Mouse (Mus musculus) right cerebral cortex, postnatal 25 days (tissue): ENCODE measurements around the gene Ddx46.
"Not testable (repeated sequence)": the region's sequence is repeated elsewhere in the genome, so short reads cannot be mapped to it uniquely, and the experiment has no call there.

Source experiments
- DNase-seq: peaks from one replicate; pipeline ENCODE4 v3.0.0; 2022

The Ddx46 gene

DNA sequence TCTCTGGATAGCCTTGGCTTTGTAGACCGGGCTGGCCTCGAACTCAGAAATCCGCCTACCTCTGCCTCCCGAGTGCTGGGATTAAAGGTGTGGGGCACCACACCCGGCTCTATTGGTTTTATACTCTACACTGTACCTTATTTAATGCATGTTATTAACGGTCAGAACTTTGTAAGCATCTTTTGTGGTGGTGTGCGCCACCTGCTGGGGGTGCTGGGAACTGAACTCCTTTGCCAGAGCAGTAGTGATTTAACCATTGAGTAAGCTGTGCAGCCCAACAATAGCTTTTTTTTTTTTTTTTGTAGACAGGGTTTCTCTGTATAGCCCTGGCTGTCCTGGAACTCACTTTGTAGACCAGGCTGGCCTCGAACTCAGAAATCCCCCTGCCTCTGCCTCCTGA is 5.7 kb downstream of the Ddx46 start:
- peak; percentile 62 for DNase-seq

DNA sequence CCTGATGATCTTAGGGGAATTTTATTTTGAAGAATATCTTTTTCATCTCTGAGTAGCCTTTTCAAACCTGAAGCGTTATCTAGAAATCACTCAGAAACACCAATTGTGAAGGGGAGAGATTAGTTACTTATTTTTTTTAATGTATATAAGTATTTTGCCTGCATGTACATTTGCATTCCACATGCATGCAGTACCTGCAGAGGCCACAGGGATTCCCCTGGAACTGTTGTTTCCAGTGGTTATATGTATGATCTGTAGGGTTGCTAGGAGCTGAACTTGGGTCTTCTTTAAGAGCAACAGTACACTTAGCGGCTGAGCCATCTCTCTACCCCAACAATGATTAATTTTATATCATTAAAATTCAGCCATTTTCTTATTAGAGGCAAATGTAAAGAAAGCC is 9.7 kb downstream of the Ddx46 start:
- DNase-seq, result no peak

DNA sequence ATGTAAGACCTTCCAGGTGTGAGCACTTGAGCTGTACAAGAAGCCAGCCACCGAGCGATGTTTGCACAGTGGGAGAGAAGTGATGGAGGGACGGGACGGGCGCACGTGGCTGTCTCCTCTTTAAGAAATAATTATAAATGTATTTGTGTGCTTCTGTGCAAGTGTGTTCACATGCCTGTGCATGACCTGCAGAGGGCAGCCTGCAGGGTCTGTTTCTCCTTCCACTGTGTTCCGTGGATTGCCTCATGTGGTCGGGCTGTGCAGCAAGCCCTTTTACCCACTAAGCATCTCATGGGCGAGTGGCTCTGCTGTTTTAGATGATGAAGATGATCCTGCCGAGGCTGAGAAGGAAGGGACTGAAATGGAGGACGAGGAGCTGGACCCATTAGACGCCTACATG is 15.3 kb downstream of the Ddx46 start:
- DNase-seq, result no peak

DNA sequence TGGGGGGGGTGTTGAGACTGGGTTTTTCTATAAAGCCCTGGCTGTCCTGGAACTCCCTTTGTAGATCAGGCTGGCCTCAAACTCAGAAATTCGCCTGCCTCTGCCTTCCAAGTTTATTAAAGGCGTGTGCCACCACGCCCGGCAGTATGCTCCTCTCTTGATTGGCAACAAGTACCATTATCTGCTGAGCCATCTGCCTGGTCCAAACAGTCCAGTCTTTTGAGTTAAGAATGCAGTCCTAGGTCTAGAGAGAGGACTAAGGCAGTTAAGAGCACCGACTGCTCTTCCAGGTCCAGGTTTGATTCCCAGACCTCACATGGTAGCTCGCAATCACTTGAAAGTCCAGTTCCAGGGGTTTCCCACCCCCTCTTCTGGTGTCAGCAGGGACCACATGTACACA is 16.2 kb downstream of the Ddx46 start:
- no peak for DNase-seq

DNA sequence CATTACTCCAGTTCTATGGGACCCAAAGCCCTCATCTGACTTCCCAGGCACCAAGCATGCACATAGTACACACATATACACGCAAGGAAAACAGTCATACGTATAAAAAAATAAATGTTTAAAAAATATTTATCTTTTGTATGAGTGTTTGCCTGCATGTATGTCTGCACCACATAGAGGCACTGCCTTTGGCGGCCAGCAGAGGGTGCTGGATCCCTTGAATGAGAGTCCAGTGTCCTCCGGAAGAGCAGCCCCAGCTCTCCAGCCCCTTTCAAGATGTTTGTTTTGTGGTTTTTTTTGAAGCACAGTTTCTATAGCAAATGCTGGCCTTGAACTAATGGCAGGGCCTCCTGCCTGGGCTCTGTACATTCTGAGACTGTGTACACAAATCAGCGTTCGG is 33.7 kb downstream of the Ddx46 start:
- no peak for DNase-seq

DNA sequence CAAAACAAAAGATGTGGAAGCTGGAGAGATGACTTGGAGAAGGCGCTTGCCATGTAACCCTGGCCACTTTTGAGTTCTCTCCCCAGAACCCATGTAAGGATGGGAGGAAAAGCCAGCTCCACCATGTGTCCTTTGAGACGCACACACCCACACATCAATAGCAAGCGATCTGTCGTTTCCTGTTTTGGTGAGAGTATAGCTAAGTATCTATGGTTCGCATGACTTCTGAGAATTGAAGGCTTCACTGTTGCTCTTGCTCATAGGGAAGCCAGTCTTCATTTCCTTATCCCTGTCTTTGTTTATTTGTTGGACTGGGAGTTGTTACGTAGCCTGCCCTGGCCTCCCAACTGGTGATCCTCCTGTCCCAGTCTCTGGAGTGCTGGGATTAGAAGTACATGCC is 37.9 kb downstream of the Ddx46 start:
- DNase-seq, result no peak

DNA sequence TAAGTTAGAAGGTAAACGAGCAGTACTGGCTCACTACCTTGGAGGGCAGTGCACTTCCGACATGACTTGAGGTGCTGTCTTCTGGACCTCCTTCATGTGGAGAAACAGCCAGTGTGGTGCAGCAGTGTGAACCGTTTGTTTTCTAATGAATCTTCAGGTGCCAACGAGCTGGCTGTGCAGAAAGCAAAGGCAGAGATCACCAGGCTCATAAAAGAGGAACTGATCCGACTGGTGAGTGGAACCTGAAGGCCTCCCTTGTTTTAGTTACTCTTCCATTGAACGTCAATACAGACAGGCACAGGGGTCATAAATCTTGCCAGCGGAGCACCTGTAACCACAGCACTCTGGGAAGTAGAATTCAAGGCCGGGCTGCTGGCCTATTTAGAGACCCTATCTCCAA is 42.5 kb downstream of the Ddx46 start:
- no peak for DNase-seq

DNA sequence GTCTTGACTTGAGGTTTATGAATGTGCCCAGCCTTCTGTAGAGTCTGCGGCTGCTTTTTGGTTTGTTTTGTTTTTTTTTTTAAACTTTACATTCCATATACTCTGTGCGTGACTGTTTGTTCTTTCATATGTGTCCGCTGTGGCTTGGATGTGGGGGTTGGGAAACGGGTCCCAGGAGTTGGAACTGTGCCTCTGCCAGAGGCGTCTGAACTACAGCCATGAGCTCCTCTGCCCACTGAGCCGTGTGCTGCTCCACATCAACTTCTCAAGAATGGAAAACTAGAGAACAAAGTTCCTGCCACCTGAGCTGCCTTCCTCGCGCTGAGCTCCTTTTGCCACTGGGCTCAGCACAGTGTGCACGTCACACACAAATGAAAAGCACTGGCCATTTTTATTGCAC is 47.4 kb downstream of the Ddx46 start:
- DNase-seq, result no peak

DNA sequence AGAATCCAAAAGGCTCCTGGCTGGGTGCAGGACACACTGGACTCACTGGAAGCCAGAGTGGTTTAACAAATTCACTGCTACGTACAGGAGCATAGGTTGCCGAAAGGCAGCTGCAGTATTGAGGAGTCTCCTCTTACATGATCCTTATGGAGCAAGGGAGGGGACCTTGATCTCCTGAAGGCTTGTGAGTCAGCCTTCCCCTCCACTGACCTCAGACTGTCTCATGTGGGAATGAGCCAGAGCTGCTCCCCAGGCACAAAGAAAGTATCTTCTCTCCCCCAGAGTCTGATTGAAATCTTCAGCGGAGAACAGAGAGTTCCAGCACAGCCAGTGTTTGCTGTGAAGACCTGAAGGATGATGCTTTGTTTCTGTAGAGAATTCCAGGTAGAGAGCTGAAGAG is 48.8 kb downstream of the Ddx46 start:
- DNase-seq, result no peak

DNA sequence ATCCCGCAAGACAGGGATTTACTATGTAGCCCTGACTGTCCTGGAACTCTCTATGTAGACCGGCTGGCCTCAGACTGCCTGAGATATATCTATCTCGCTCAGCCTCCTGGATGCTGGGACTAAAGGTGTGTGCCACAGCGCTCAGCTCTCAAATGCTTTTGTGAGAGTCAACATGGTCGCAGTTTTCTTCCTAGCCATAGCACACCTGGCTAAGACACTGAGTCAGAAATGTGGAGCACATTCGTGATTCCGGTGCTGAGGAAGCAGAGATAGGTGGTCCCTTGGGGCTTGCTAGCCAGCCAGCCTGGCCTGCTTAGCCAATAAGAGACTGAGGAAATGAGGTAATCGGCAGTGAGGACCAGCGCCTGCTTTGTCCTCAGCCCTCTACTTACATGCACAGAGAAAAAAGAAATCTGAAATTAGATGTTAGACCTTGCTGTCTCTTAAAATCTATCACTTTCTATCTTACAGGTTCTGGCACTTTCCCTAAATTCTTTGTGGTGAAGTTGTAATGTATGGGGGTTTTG is 51.3 kb downstream of the Ddx46 start:
- DNase-seq, result no peak

DNA sequence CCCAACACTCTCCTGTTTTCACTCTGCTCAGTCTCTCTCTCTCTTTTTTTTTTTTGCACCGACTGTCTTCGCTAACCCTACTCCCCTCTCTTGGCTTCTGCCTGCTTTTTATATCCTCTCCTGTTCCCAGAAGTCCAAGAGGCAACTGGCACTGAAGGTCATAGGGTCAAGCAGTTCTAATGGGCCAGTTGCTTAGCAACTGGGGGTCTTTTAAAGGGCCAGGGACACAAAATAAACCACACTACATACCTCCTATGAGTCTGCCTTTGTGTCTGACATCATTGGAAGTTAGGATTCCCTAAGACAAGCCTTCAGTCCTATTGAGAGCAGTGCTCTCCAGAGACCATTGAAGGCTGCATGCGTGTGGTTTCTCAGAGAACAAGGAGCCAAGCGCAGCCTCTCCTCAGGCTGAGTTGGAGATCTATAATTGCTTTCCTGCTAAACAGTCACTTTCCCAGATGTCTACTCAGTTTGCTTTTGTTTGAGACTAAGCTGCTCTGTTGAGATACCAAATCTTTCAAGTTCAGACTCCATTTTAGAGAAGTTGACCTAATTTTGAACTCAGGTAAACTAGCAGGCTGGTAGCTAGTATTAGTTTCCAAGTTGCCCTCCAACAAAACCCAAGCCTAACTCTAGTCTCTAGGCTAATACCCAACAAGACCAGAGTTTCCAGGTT is 53.2 kb downstream of the Ddx46 start:
- no peak for DNase-seq

DNA sequence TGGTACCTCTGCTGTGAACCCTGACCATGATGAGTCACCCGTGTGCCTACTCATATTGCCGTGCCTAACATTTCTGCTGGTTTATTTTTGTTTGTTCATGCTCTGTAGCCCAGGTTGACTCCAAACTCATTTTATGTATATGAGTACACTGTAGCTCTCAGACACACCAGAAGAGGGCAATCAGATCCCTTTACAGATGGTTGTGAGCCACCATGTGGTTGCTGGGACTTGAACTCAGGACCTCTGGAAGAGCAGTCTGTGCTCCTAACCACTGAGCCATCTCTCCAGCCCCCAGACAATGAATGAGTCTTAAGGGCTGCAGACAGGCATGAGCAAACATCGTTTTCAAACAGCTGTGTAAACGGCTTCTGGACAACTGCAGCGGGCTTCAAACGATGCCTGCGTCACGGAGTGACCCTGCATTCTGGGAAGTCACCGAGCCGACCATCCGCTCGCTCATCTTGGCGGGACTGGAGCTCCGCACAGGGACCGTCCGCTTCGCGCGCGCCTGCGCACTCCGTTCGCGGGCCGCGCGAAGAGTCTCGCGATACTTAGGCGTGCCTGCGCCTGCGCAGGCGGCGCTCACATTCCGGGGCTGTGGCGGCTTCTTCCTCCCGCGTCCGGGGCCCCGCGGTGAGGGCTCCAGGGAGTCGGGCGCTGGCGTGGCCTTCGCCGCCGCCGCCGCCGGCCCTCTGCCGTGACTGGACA is 57.9 kb downstream of the Ddx46 start, which contains the start of gene B230219D22Rik:
B230219D22Rik (plus strand) TSS at position 590 of the 708 bp plus-strand sequence.
- DNase-seq, result peak; percentile 91

DNA sequence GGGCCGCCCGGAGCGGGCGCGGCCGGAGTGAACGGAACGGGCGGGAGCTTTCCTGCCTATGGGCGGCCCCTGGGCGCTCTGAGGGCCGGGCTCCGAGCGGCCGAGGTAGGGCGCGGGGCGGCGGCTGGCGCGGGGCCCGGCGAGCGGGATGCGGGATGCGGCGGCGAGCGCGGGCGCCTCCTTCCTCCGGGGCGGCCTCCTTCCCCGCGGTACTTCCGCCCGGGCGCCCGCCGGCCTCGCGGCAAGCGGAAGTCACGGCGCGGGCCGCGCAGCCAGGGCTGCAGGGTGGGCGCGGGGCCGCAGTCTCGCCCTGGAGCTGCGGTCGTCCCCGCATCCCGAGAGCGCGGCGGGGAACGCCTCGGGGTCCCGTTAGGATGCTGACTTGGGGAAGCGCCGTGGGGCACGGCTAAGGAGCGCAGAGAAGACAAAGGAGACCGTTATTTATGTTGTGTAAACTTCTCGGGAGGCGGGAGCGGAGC is 58.5 kb downstream of the Ddx46 start:
- no peak for DNase-seq

DNA sequence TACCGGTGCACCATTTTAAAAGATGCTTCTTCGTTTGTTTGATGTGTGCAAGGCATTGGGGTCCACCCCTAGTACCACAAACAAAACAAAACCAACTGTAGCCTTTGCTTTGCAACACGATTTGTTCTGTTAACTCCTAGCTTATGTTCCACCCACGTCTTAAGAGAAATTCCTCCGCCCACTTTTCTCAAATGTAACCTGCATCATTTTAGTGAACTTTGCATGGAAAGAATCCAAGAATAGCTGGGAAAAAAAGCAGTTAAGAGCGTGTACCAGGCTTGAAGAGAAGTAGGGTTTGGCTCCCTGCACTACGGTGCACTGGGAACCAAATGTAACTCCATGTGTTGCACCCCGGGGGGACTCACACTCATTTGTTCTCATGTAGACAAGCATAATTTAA is 59.3 kb downstream of the Ddx46 start:
- no peak for DNase-seq

DNA sequence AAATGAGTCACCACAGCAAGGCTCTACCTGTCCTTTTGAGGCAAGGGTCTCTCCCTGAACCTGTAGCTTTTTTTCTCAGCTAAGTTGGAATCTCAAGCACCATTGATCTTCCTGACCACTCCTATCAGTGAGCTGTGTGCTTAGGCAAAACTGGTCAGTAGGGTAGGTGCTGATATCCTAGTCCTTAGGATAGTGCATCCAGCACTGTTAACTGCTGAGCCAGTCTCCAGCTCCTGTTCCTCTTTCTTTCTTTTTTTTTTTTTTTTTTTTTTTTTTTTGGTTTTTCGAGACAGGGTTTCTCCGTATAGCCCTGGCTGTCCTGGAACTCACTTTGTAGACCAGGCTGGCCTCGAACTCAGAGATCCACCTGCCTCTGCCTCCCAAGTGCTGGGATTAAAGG is 61.2 kb downstream of the Ddx46 start:
- not testable (repeated sequence) for DNase-seq

DNA sequence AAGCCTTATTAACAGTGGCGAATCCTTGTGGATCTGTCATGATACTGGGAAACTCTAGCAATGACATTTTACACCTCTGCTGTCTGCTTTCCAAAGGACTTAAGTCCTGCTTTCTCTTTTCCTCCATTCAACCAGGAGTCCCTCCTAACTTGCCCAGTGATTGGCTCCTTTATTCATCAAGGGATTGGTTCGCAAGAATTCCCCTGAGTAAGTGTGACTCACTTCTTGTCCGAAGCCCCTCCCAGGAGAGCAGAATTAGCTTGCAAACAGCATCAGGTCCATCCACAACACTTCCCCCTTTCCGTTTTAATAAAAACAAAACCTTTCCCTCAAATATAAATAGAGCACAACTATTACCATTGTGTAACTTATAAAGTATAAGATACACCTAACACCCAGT is 69.5 kb downstream of the Ddx46 start:
- no peak for DNase-seq

DNA sequence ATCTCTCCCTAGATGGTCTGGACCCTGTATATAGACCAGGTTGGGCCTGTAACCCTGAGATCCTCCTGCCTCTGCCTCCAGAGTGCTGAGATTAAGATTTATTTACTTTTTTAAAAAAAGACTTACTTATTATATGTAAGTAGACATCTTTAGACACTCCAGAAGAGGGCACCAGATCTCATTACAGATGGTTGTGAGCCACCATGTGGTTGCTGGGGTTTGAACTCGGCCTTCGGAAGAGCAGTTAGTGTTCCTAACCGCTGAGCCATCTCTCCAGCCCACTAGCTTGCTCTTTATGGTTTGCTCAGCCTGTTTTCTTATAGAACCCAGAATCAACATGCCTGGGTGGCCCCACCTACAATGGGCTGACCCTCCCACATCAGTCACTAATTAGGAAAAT is 78.0 kb downstream of the Ddx46 start:
- no peak for DNase-seq

DNA sequence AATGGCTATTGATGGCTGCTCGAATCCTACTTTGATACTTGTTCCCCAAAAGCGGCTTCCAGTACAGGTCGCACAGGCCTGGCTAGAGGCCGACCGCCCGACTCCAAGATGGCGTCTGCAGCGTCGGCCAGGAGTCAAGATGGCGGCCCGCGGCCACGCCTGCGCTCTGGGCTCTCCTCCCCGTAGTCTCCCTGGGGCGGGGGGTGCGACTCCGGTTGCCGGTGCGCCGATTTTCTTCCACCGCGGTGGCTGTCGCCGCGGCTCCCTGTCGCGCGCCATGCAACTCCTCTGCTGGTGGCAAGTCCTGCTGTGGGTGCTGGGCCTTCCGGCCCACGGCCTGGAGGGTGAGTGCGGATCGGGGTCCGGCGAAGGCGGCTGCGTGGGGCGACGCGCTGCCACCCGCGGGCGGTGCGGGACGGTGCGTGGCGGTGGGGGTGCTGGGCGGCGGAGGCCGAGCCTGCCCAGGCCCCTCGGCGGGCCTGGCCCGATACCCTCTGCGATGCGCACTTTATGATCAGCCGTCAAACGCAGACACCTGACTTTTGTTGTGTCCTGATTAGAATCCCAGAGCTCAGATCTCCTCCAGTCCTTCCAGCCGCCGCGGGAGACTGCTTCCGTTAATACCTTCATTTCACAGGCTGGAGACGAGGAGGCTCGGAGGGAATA is 79.8 kb downstream of the Ddx46 start, which contains the start of gene Txndc15:
Txndc15 (plus strand) TSS at position 150 of the 666 bp plus-strand sequence.
- peak; percentile 87 for DNase-seq

DNA sequence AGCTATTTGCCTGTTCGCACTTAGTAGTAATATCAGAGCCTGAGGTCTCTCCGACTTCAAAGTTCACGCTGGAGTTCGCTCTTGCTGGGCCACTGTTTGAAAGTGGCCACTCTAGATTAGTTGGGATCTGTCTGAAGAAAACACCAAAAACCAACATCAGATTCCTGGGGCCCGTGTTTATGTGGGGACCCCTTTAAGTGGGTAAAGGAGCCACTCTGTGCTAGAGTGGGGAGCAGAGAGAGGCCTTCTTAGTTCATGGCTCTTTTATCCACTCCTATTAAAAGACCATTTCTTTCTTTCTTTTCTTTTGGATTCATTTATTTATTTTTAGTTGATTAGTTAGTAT is 80.3 kb downstream of the Ddx46 start:
- no peak for DNase-seq

DNA sequence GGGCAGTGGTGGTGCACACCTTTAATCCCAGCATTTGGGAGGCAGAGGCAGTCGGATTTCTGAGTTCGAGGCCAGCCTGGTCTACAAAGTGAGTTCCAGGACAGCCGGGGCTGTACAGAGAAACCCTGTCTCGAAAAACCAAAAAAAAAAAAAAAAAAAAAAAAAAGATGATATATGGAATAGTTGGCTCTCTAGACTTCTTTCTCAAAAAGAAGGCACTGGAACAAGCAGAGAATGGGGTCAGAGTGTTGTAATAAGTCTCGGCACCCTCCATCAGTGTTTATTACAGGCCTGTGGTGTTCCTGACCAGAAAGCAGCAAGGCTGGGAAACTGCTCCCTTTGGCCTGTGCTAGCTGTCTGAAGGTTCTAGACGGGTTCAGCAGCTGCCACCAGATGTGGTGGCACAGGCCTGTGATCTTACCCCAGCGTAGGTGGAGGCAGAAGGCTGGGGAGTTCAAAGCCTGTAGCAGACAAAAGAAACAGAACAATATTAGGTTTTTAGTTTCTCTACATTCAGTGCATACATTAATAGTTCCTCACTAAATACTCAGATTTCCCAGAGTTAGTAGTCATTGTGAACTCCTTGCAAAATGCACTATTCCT is 81.2 kb downstream of the Ddx46 start:
- no peak for DNase-seq

DNA sequence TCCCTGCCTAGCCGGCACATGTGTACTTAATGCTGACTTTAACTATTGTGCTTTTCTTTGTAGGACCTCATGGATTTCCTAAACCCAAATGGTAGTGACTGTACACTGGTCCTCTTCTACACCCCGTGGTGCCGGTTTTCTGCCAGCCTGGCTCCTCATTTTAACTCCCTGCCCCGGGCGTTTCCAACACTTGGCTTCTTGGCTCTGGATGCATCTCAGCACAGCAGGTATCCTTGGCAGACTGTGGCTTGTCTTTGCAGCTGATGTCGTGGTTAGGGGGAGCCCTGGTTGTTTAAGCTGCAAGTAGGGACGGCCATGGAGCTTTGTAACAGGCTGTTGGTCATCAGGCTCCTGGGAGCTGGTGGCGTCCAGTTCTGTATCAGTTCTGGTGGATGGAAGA is 86.7 kb downstream of the Ddx46 start:
- no peak for DNase-seq

DNA sequence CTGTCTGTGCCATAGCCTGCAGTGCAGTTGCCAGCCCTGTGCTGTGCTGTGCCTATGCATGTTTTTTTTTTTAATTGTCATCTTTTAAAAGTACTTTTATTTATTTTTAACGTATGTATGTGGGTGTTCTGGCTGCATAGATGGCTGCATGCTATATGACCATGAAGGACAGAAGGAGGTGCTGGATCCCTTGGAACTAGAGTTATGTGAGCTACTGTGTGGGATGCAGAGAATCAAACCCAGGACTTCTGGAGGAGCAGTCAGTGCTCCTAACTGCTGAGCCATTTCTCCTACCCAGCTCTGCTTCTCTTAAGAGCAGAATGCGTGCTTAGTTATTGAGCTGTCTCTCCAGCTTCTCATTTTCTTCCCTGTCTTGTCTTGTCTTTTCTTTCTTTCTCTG is 87.2 kb downstream of the Ddx46 start:
- DNase-seq, result no peak

DNA sequence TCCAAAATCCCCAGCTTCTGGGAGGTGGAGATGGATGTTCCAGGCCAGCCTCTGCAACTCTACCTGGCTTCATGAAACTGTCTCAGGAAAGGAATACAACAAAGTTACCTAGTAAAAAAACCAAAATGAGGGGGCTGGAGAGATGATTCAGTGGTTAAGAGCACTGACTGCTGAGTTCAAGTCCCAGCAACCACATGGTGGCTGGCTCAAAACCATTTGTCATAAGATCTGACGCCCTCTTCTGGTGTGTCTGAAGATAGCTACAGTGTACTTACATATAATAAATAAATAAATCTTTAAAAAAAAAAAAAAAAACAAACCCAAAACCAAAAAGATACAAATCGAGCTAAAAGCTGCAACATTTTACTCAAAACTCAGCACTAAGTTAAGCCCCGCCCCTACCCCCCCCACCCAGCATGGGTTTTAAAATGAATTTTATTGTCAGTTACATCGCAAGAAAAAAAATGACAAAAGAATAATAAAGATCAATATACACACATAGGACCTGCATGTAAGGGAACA is 91.8 kb downstream of the Ddx46 start:
- DNase-seq, result no peak
